Mouse (Mus musculus) lung, postnatal 0 days (tissue): ENCODE measurements around the gene Gm42372.

Source experiments
- CTCF ChIP-seq: IDR thresholded peaks from 2 replicates; pipeline ENCODE4 v1.5.1; 2016; ENCODE audit warnings: antibody characterized with exemption, mild to moderate bottlenecking
- EP300 ChIP-seq: IDR thresholded peaks from 2 replicates; pipeline ENCODE4 v1.6.1; 2016; ENCODE audit warnings: antibody characterized with exemption, mild to moderate bottlenecking, control low read depth

GRCm38 (mm10) chr7:17017921-17018320 lies 35.0 kb downstream of the Gm42372 start:
- TF ChIP-seq CTCF (no peak), EP300 (no peak)
